Mouse (Mus musculus) stomach, embryonic 15.5 days (tissue): ENCODE measurements at regions not wholly inside any gene's neighbourhood (a gene's known extent, or its start where the extent isn't known, plus 50 kb on each side); places are given as distances from the start of the nearest gene placed in this dataset.

Experiments
- ATAC-seq: fragments of 200-750 bp; cut with Nextera tagmentation; 2 replicates; pipeline ENCODE4 v1.8.0; 2017; ENCODE audit warnings: low read depth, moderate number of reproducible peaks, moderate TSS enrichment; ENCODE audit not compliant: insufficient read depth, low FRiP score
- H3K27ac ChIP-seq: fragments of 300-500 bp; sonication (generic); 2 replicates; pipeline ENCODE4 v1.5.1; 2015; ENCODE audit warnings: mild to moderate bottlenecking, inconsistent platforms
- H3K27me3 ChIP-seq: fragments of 300-500 bp; sonication (generic); replicated peaks from 2 replicates; pipeline ENCODE4 v1.6.1; 2015; ENCODE audit warnings: inconsistent platforms
- H3K36me3 ChIP-seq: fragments of 300-500 bp; sonication (generic); 2 replicates; pipeline ENCODE4 v1.6.1; 2015; ENCODE audit warnings: inconsistent platforms
- H3K4me1 ChIP-seq: fragments of 300-500 bp; sonication (generic); 2 replicates; pipeline ENCODE4 v1.6.1; 2015; ENCODE audit warnings: inconsistent platforms
- H3K4me2 ChIP-seq: fragments of 300-500 bp; sonication (generic); 2 replicates; pipeline ENCODE4 v1.6.1; 2015; ENCODE audit warnings: mild to moderate bottlenecking, inconsistent platforms
- H3K4me3 ChIP-seq: fragments of 300-500 bp; sonication (generic); replicated peaks from 2 replicates; pipeline ENCODE4 v1.5.1; 2015; ENCODE audit warnings: inconsistent platforms
- H3K9ac ChIP-seq: fragments of 300-500 bp; sonication (generic); 2 replicates; pipeline ENCODE4 v1.6.1; 2015; ENCODE audit warnings: inconsistent platforms
- H3K9me3 ChIP-seq: fragments of 300-500 bp; sonication (generic); 2 replicates; pipeline ENCODE4 v1.6.1; 2016; ENCODE audit warnings: inconsistent platforms
- WGBS: fragments of 180-500 bp; shearing (Covaris S2); methylation state at CpG from one replicate; pipeline ENCODE4 v1.1.7; 2015; 5-methylcytosine and 5-hydroxymethylcytosine counted together

DNA sequence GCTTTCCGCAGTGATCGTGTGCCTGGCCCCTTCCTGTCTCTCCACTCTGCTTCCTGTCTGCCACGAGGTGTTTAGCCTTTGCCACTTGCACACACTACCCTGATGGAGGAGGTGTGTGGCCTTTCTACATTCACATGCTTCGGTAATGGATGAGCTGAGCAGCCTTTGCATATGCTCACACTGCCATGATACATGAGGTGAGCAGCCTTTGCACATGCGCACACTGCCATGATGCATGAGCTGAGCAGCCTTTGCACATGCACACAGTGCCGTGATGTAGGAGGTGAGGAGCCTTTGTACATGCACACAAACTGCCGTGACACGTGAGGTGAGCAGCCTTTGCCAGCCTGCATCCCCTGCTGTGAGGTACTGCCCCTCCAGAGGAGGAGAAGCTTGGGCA, 58.3 kb downstream of the Erv3 start:
- no peak overlapping the region for H3K4me2 ChIP-seq
- H3K9ac ChIP-seq: no peak overlapping the region
- WGBS: 74% methylated on average over 8 of the region's 8 CpGs
- no peaks in the 10 kb centered on the region for H3K36me3 ChIP-seq
- no peaks in the 10 kb centered on the region for H3K27me3 ChIP-seq
- no peaks in the 10 kb centered on the region for H3K4me1 ChIP-seq
- no peaks in the 10 kb centered on the region for H3K9me3 ChIP-seq
- no peak overlapping the region for H3K4me3 ChIP-seq
- ATAC-seq: no peak
- H3K27ac ChIP-seq: no peak overlapping the region

DNA sequence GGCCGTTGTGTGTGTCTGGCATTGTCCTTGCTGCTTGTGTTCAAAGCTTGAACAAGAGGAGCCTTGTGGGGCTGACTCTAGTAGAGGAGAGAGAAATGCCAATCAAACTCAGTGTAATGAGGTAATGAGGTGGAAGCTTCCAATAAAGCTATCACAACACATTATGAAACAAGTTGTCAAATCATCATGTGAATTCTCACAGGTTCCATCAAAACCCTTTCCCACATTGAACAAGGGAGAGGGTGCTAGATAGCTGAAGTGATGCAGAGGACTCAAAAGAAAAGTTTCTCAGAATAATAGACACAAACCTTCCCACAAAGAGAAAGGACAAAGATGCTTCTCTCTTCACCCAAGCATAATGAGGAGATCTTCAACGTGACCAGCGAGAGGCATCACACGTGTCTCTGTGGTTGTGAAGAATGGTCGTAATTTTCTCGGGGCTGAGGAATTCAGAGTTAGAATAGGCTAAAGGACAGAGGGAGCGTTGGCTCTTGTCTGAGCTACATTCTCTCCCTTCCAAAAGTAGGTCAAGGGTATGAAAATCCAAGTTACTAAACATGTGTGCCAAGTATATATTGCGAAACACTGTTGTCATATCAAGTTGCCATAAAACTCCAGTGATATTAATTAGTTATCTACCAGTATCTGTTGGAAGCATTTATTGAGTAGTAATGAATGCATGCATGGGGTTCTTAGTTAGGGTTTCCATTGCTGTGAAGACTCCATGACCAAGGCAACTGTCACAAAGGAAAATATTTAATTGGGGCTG, 59.2 kb downstream of the Erv3 start:
- H3K27ac ChIP-seq: no peak overlapping the region
- H3K9ac ChIP-seq: no peak overlapping the region
- WGBS: 89% methylated on average over 8 of the region's 8 CpGs
- H3K27me3 ChIP-seq: no peaks in the 10 kb centered on the region
- H3K4me2 ChIP-seq: no peak overlapping the region
- no peak for ATAC-seq
- no peaks in the 10 kb centered on the region for H3K9me3 ChIP-seq
- no peaks in the 10 kb centered on the region for H3K36me3 ChIP-seq
- H3K4me3 ChIP-seq: no peak overlapping the region
- H3K4me1 ChIP-seq: no peaks in the 10 kb centered on the region

DNA sequence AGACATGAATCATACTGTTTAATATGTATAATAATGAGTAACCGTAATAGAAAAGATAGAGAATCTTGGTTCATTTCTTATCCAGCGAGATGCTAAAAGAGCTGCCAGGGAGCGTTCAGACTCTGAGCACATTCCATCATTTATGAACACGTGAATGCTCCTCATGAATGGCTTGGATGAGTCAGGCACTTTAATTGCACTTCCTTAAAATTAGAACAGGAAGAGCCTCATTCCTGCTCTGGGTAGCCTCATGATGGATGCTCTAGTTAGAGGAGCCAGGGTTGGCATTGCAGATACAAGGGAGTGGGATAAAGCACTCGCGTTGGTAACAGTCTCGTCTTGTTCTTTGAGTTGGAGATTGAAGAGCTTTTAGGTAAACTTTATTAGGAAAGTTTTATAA, 60.1 kb downstream of the Erv3 start:
- Histone ChIP-seq H3K27ac (no peak overlapping the region), H3K4me2 (no peak overlapping the region), H3K4me3 (no peak overlapping the region), H3K27me3 (no peaks in the 10 kb centered on the region), H3K9me3 (no peaks in the 10 kb centered on the region), H3K36me3 (no peaks in the 10 kb centered on the region), H3K9ac (no peak overlapping the region), H3K4me1 (no peaks in the 10 kb centered on the region)
- WGBS: 76% methylated on average over 7 of the region's 7 CpGs
- ATAC-seq: no peak

DNA sequence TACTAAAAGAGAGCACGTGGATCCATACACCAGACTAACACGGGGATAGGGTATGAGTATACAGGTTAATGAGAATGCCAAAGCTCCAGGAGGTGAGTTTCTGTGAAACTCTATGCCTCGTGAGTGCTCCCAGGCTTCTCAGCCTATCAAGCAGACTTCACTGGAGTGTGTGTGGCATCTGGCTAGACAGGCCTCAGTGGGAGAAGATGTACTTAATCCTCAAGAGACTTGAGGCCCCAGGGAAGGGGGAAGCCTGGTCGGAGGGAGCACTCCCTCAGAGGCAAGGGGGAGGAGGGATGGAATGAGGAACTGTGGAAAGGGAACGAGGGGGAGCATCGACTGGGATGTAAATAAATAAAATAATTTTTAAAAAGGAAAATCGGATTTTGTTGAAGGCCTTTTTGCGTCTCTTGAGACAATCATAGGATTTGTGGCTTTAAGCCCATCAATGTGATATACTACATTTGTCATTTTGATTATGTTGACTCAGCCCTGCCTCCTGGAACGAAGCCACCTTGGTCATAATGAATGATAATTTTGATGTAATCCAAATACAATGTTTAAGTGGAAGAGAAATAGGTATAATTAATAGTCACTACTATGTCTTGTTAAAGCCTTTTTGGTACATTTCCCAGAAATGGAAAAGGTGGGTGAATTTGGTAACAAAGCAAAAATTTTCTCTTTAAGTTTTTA, 62.4 kb downstream of the Erv3 start:
- H3K4me3 ChIP-seq: no peak overlapping the region
- WGBS: 38% methylated on average over 9 of the region's 9 CpGs
- H3K9me3 ChIP-seq: no peaks in the 10 kb centered on the region
- H3K9ac ChIP-seq: no peak overlapping the region
- H3K27me3 ChIP-seq: no peaks in the 10 kb centered on the region
- H3K4me2 ChIP-seq: no peak overlapping the region
- no peak overlapping the region for H3K27ac ChIP-seq
- no peak for ATAC-seq
- no peaks in the 10 kb centered on the region for H3K4me1 ChIP-seq
- H3K36me3 ChIP-seq: no peaks in the 10 kb centered on the region

DNA sequence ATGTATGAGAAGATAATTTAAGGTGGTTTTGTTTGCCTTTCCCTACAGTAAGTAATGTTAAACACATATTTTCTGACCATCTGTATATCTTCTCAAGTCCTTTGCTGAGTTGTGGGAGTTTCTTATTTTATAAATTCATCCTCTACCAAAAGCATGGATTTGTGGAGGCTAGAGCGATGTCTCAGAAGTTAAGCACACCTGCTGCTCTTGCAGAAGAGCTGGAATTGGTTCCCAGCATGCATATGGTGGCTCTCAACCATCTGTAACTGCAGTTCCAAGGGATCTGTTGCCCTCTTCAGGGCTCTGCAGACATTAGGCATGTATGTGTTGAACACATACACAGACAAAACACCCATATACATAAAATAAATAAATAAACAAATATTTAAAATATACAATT, 84.2 kb downstream of the Erv3 start:
- Histone ChIP-seq H3K27me3 (no peaks in the 10 kb centered on the region), H3K27ac (no peak overlapping the region), H3K4me1 (no peaks in the 10 kb centered on the region), H3K9ac (no peak overlapping the region), H3K36me3 (no peaks in the 10 kb centered on the region), H3K4me3 (no peak overlapping the region), H3K4me2 (no peak overlapping the region), H3K9me3 (no peaks in the 10 kb centered on the region)
- 82% methylated on average over 1 of the region's 1 CpGs for WGBS
- ATAC-seq: no peak

DNA sequence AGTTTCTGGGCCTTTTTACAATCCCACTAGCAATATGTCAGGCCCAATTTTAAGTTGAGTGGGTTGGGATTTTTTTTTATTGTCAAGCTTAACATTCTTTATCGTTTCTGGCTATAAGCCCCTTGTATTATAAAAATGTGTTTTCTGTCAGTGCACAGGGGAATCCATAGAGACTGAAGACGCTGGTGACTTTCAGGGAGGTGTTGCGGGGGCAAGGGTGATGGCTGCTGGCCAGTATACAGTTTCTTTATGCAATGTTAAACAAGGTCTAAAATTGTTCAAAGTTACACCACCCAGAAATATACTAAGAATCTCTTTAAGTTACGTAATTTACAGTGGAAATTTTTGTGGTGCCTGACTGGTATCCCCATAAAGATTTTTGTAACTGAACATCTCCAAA, 85.9 kb downstream of the Erv3 start:
- no peaks in the 10 kb centered on the region for H3K4me1 ChIP-seq
- H3K36me3 ChIP-seq: no peaks in the 10 kb centered on the region
- no peaks in the 10 kb centered on the region for H3K27me3 ChIP-seq
- H3K4me2 ChIP-seq: no peak overlapping the region
- WGBS: 57% methylated on average over 4 of the region's 4 CpGs
- ATAC-seq: no peak
- no peaks in the 10 kb centered on the region for H3K9me3 ChIP-seq
- H3K27ac ChIP-seq: no peak overlapping the region
- H3K4me3 ChIP-seq: no peak overlapping the region
- no peak overlapping the region for H3K9ac ChIP-seq

DNA sequence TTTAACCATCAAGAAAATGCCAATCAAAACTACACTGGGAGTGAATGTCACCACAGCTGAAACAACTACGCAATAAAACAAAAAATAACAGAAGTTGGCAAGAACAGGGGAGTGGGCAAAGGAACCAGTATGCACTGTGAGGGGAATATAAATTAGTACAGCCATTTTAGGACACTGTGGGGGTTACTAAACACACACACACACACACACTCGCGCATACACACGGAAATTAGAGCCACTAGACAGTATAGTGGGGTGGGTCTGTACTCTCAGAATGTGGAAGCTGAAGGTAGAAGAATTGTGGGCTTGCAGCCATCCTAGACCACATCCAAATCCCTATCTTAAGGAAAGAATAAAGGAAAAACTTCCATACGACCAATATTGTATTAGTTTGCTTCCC, 87.4 kb downstream of the Erv3 start:
- Histone ChIP-seq H3K36me3 (no peaks in the 10 kb centered on the region), H3K9me3 (no peaks in the 10 kb centered on the region), H3K9ac (no peak overlapping the region), H3K4me2 (no peak overlapping the region), H3K4me1 (no peaks in the 10 kb centered on the region), H3K4me3 (no peak overlapping the region), H3K27ac (no peak overlapping the region), H3K27me3 (no peaks in the 10 kb centered on the region)
- 74% methylated on average over 5 of the region's 5 CpGs for WGBS
- ATAC-seq: no peak

DNA sequence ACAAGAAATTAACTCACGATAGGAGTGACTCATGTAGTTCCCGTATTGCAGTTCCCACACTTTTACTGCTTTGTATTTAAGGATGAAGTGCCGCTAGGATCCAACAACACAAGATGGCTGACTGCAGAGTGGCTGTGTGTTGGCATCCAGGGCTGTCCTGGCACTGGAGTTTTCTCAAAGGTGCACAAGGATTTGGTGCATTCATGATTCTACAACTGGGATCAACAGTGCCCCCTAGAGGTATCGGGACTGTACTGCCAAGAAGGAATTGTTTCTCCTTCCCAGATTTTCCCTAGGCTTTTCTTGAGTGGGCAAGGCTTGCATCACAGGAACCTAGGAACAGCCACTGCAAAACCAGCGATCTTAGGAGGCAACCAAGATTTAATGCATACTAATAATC, 88.7 kb downstream of the Erv3 start:
- WGBS: 58% methylated on average over 5 of the region's 5 CpGs
- Histone ChIP-seq H3K9ac (no peak overlapping the region), H3K4me1 (no peaks in the 10 kb centered on the region), H3K4me3 (no peak overlapping the region), H3K27me3 (no peaks in the 10 kb centered on the region), H3K27ac (no peak overlapping the region), H3K36me3 (no peaks in the 10 kb centered on the region), H3K9me3 (no peaks in the 10 kb centered on the region), H3K4me2 (no peak overlapping the region)
- no peak for ATAC-seq

DNA sequence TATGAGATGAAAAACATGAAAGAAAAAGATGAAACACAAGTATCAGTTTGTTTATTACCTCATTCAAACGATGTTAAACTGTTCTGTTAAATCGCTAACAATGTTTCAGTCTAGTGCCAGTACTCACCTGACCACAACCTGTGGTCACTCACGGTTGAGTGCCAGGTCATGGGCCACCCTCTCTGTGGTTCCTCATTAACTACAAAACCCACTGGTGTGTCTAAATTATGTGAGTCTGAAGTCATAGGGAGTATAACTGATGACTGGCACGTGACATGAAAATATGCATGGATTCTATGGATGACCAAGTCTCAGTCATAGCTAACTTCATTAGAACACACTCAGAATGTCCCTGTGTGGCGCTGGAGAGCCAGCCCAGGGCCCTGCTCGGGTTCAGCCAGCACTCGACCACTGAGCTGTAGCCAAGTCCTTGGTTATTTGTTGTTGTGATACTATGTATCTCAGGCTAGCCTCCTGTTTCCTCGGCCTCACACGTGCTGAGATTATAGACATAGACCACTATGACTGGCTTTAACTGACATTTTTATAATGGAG, 89.8 kb downstream of the Erv3 start:
- Histone ChIP-seq H3K4me2 (no peak overlapping the region), H3K27ac (no peak overlapping the region), H3K36me3 (no peaks in the 10 kb centered on the region), H3K4me1 (no peaks in the 10 kb centered on the region), H3K27me3 (no peaks in the 10 kb centered on the region), H3K9me3 (no peaks in the 10 kb centered on the region), H3K4me3 (no peak overlapping the region), H3K9ac (no peak overlapping the region)
- no peak for ATAC-seq
- whole genome bisulfite sequencing: 79% methylated on average over 9 of the region's 9 CpGs

DNA sequence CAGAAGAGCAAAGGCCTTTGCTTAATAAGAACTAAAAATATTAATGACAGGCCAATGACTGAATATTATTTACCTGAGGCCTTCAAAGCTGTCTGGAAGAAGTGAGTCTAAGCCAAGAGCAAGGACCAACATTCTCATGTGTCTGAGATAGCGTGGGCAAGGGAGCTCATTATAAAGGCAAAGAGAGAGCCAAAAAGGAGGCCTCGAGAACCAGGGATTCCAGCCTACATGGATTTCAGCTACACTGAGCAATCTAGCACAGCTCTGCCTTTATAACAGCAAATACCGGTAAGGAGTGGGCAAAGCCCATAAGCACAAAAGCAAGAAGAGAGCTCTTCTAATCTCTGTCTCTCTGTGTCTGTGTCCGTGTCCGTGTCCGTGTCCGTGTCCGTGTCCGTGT, 93.0 kb downstream of the Erv3 start:
- no peaks in the 10 kb centered on the region for H3K4me1 ChIP-seq
- no peaks in the 10 kb centered on the region for H3K9me3 ChIP-seq
- H3K9ac ChIP-seq: no peak overlapping the region
- WGBS: 97% methylated on average over 9 of the region's 9 CpGs
- H3K36me3 ChIP-seq: no peaks in the 10 kb centered on the region
- H3K27ac ChIP-seq: no peak overlapping the region
- no peak for ATAC-seq
- no peak overlapping the region for H3K4me2 ChIP-seq
- H3K4me3 ChIP-seq: no peak overlapping the region
- no peaks in the 10 kb centered on the region for H3K27me3 ChIP-seq

DNA sequence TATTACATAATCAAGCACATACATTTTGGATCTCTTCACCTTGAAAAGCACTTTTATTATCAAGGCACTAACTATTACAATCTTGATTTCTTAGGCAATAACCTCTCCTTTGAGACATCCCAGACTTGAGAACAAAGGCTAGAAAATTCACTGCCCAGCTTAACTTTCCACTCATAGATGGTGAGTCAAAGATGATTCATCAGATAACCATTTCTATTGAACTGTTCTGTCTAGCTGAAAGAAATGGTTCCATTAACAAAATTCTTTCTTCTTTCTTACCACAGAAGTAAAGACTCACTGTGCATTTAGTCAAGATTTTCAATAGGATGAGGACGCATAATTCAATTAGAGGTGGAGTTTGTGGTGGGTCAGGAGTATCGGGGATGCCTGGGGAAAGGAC, 98.0 kb downstream of the Erv3 start:
- no peaks in the 10 kb centered on the region for H3K27me3 ChIP-seq
- H3K4me3 ChIP-seq: no peak overlapping the region
- no peak for ATAC-seq
- no peaks in the 10 kb centered on the region for H3K9me3 ChIP-seq
- H3K4me2 ChIP-seq: no peak overlapping the region
- 72% methylated on average over 2 of the region's 2 CpGs for WGBS
- H3K36me3 ChIP-seq: no peaks in the 10 kb centered on the region
- H3K9ac ChIP-seq: no peak overlapping the region
- H3K4me1 ChIP-seq: no peaks in the 10 kb centered on the region
- H3K27ac ChIP-seq: no peak overlapping the region

DNA sequence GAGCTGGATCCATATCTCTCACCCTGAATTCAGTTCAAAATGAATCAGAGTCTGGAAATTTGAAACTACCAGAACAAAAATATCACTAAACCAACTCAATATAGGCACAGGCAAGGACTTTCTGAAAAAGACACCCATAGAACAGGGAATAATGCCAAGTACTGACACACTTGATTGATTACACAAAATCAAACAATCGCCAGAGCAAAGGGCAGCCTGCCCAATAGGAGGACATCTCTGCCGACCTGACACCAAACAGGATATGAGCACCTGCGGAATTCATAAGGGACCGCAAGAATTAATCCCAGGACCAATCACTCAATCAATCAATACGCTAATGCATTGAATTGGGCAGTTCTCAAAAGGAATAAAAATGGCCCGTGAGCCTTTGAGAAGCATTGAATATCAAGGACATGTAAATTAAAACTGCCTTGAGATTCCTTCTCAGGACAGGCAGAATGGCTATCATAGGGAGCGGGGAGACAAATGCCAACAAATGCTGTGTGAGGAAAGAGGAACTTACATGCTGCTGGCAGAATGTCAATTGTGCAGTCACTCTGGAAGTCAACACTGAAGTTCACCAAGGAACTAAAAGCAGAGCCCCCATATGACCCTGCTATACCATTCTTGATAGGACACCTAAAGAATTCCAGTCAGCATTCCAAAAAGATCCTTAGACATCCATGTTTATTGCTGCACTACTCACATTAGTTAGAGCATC, 102.2 kb downstream of the Erv3 start:
- H3K9me3 ChIP-seq: no peaks in the 10 kb centered on the region
- H3K27me3 ChIP-seq: no peaks in the 10 kb centered on the region
- WGBS: 61% methylated on average over 7 of the region's 7 CpGs
- H3K4me1 ChIP-seq: no peaks in the 10 kb centered on the region
- no peak for ATAC-seq
- no peaks in the 10 kb centered on the region for H3K36me3 ChIP-seq
- no peak overlapping the region for H3K27ac ChIP-seq
- no peak overlapping the region for H3K9ac ChIP-seq
- no peak overlapping the region for H3K4me2 ChIP-seq
- H3K4me3 ChIP-seq: no peak overlapping the region
